Comparison of ENCODE assay signal across 21 mouse cellular contexts in the genomic region with DNA sequence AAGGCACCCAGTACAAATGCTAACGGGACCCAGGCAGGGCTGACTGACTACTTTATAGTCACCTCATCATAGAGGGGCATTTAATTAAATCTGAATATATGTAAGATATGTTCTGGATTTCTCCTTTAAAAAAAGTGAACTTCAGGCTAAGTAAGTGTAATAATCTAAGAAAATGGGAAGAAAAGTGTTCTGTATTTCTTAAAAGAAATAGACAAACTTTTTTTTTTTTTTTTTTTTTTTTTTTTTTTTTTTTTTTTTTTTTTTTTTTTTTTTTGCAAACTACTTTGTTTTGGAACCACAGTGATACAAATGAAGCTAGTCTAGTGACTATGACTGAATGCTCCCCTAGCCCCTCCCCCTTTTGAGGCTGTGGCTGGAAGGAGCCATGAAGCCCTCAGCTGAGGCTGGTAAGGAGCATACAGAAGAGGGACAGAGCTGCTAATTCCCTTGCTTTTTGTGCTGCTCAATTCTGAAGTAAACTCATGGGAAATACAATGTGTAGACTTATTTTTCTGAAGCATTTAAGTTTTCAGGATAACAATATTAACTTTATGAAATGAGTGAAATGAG.
DNase-seq lines count a peak whose midpoint lies in the region; ATAC-seq and TF ChIP-seq lines count a peak whose summit lies in the region.
"Had no signal": no experiment of that assay in that cellular context is flagged by ENCODE, and none has a peak within 500 bp of the region (broad histone marks: within the 10 kb centered on the region; RNA-seq: fewer than 3 reads in every experiment).

No protein-coding gene starts in this region.

- no peaks in the 10 kb centered on the region for H3K9me3 ChIP-seq in heart, postnatal 0 days (replicated peaks; ENCODE audit: control insufficient read depth, low read length)
- H3K9me3 ChIP-seq: forebrain, embryonic 15.5 days; heart, embryonic 12.5 days; hindbrain, embryonic 10.5 days had no signal

- no peak for ATAC-seq in heart, postnatal 0 days (ENCODE audit: insufficient read depth, low read depth)
- ATAC-seq: forebrain, embryonic 15.5 days; inflammation-experienced regulatory T-cells, adult 6 months had no signal

- no peak for DNase-seq in heart, postnatal 0 days (ENCODE audit: low spot score)
- no peak for DNase-seq in heart, adult 11 months
- peak; percentile 8 for DNase-seq in 416B (ENCODE audit: low read depth)
- peak; percentile 52 for DNase-seq in NIH3T3 (ENCODE audit: low read depth)
- DNase-seq in induced T-regulatory cell, adult 2 months (ENCODE audit: low read depth), result peak; percentile 14
- DNase-seq in gastrocnemius, postnatal 10 days, result no peak
- no peak for DNase-seq in cerebellum, postnatal 25 days
- DNase-seq: adrenal gland, adult 8-10 months; cerebellum, adult 9-10 months; kidney, adult 8-10 months; kidney, postnatal 25 days; left cerebral cortex, postnatal 4 days; liver; right cerebral cortex, postnatal 14 days; spleen, adult 18-20 months; thymus, postnatal 25 days had no signal

- no peak overlapping the region for H3K4me3 ChIP-seq in heart, postnatal 0 days (ENCODE audit: low read depth, low read length)
- H3K4me3 ChIP-seq: erythroblast, embryonic 14.5 days; forebrain, embryonic 15.5 days; heart, embryonic 12.5 days; hindbrain, embryonic 10.5 days had no signal

- TF ChIP-seq CTCF in heart, postnatal 0 days (IDR thresholded peaks at IDR 0.05; ENCODE audit: low read depth), result no peak

- peak overlapping the region; percentile 48; the same call in 1 of the 2 replicates for H3K27ac ChIP-seq in heart, postnatal 0 days (ENCODE audit: low read depth)
- H3K27ac ChIP-seq: forebrain, embryonic 15.5 days; hindbrain, embryonic 10.5 days had no signal

- H3K4me1 ChIP-seq in heart, postnatal 0 days (ENCODE audit: control insufficient read depth, insufficient read depth), result peaks cover 15% of the 10 kb centered on the region
- H3K4me1 ChIP-seq: forebrain, embryonic 15.5 days had no signal

- no peaks in the 10 kb centered on the region for H3K27me3 ChIP-seq in heart, postnatal 0 days (ENCODE audit: control insufficient read depth, insufficient read depth, low read length)
- H3K27me3 ChIP-seq: forebrain, embryonic 15.5 days; heart, embryonic 12.5 days had no signal

- TF ChIP-seq EP300 in heart, postnatal 0 days (IDR thresholded peaks at IDR 0.05; ENCODE audit: low read depth), result no peak

- H3K36me3 ChIP-seq in heart, postnatal 0 days (replicated peaks; ENCODE audit: control insufficient read depth, insufficient read depth, low read length), result no peaks in the 10 kb centered on the region
- H3K36me3 ChIP-seq: forebrain, embryonic 15.5 days; heart, embryonic 12.5 days; hindbrain, embryonic 10.5 days had no signal

- WGBS in heart, postnatal 0 days, result 75% methylated on average over 1 of the region's 1 CpGs

- no peak overlapping the region for H3K4me2 ChIP-seq in heart, postnatal 0 days (ENCODE audit: low read depth, low read length)
- H3K4me2 ChIP-seq: forebrain, embryonic 15.5 days; heart, embryonic 12.5 days had no signal

- no peak overlapping the region for H3K9ac ChIP-seq in heart, postnatal 0 days (replicated peaks; ENCODE audit: low read depth, low read length)
- H3K9ac ChIP-seq: forebrain, embryonic 15.5 days; heart, embryonic 12.5 days had no signal

Comparison
In these comparisons a context has a peak if more than half of its experiments do, and no peak if none do; other contexts are left out.
1. DNase-seq: peak in 416B (single experiment), NIH3T3 (single experiment) and induced T-regulatory cell, adult 2 months (single experiment); none in heart, postnatal 0 days (single experiment), heart, adult 11 months (single experiment), gastrocnemius, postnatal 10 days (single experiment) and cerebellum, postnatal 25 days (0 of 2).